Mouse (Mus musculus) brain, adult 2 months (tissue): ENCODE data around the gene Knstrn.

ENCODE experiments used
- DNase-seq: peaks from one replicate; pipeline ENCODE4 v3.0.0; 2011; ENCODE audit warnings: low read depth, low spot score

Knstrn gene

GRCm38 (mm10) chr2:118813981-118814836, at the start of gene Knstrn:
Gene Knstrn (plus strand): TSS chr2:118814003.
- peak; percentile 96 for DNase-seq

- peak; percentile 83 for DNase-seq
Measured at GRCm38 (mm10) chr2:118764094-118764831, 49.5 kb upstream of the Knstrn start.

GRCm38 (mm10) chr2:118764875-118765274, 48.9 kb upstream of the Knstrn start:
- DNase-seq: no peak

- DNase-seq: no peak
Measured at GRCm38 (mm10) chr2:118766041-118767033, 47.5 kb upstream of the Knstrn start.

GRCm38 (mm10) chr2:118772158-118772874, 41.5 kb upstream of the Knstrn start, which contains the start of gene Phgr1:
Gene Phgr1 (plus strand): TSS chr2:118772769.
- no peak for DNase-seq

GRCm38 (mm10) chr2:118774536-118774935, 39.3 kb upstream of the Knstrn start:
- DNase-seq: no peak

GRCm38 (mm10) chr2:118775396-118775795, 38.4 kb upstream of the Knstrn start:
- peak; percentile 63 for DNase-seq

GRCm38 (mm10) chr2:118775846-118776245, 38.0 kb upstream of the Knstrn start:
- peak; percentile 96 for DNase-seq

- no peak for DNase-seq
Measured at GRCm38 (mm10) chr2:118776295-118776694, 37.5 kb upstream of the Knstrn start.

GRCm38 (mm10) chr2:118778418-118778817, 35.4 kb upstream of the Knstrn start:
- DNase-seq: no peak

GRCm38 (mm10) chr2:118779065-118779464, 34.7 kb upstream of the Knstrn start:
- DNase-seq: peak; percentile 50

- peak; percentile 98 for DNase-seq
Measured at GRCm38 (mm10) chr2:118779504-118780480, 34.0 kb upstream of the Knstrn start, which contains the start of gene Disp2. Gene Disp2 (plus strand): TSS chr2:118779719.

GRCm38 (mm10) chr2:118781115-118781514, 32.7 kb upstream of the Knstrn start:
- DNase-seq: peak; percentile 41

- DNase-seq: no peak
Measured at GRCm38 (mm10) chr2:118782303-118782702, 31.5 kb upstream of the Knstrn start.

GRCm38 (mm10) chr2:118783093-118783492, 30.7 kb upstream of the Knstrn start:
- no peak for DNase-seq

GRCm38 (mm10) chr2:118783663-118784062, 30.1 kb upstream of the Knstrn start:
- DNase-seq: no peak

- DNase-seq: no peak
Measured at GRCm38 (mm10) chr2:118786525-118786924, 27.3 kb upstream of the Knstrn start.

GRCm38 (mm10) chr2:118789501-118789900, 24.3 kb upstream of the Knstrn start:
- DNase-seq: peak; percentile 91

- DNase-seq: no peak
Measured at GRCm38 (mm10) chr2:118790221-118790550, 23.6 kb upstream of the Knstrn start.
